Mouse (Mus musculus) embryo, embryonic 10 days (tissue): ENCODE measurements around the gene Aff3.

Source experiments
- DNase-seq: peaks from one replicate; pipeline ENCODE4 v3.0.0-alpha.2; 2015; ENCODE audit warnings: low spot score

Aff3 gene

GRCm38 (mm10) chr1:38496886-38497528 lies 167.7 kb downstream of the Aff3 start:
- no peak for DNase-seq

GRCm38 (mm10) chr1:38495284-38495683 lies 169.5 kb downstream of the Aff3 start:
- no peak for DNase-seq

- no peak for DNase-seq
Measured at GRCm38 (mm10) chr1:38489733-38490132, 175.0 kb downstream of the Aff3 start.

- no peak for DNase-seq
Measured at GRCm38 (mm10) chr1:38488667-38489210, 176.0 kb downstream of the Aff3 start.

- DNase-seq, result no peak
Measured at GRCm38 (mm10) chr1:38487884-38488283, 176.9 kb downstream of the Aff3 start.

GRCm38 (mm10) chr1:38483191-38483590 lies 181.6 kb downstream of the Aff3 start:
- DNase-seq, result no peak

GRCm38 (mm10) chr1:38478246-38478743 lies 186.5 kb downstream of the Aff3 start:
- no peak for DNase-seq

- no peak for DNase-seq
Measured at GRCm38 (mm10) chr1:38470817-38471216, 193.9 kb downstream of the Aff3 start.

GRCm38 (mm10) chr1:38470166-38470565 lies 194.6 kb downstream of the Aff3 start:
- no peak for DNase-seq

- DNase-seq, result peak; percentile 59
Measured at GRCm38 (mm10) chr1:38467305-38468083, 197.3 kb downstream of the Aff3 start.

GRCm38 (mm10) chr1:38456719-38457269 lies 208.0 kb downstream of the Aff3 start:
- DNase-seq, result no peak

GRCm38 (mm10) chr1:38454921-38455320 lies 209.8 kb downstream of the Aff3 start:
- no peak for DNase-seq

- no peak for DNase-seq
Measured at GRCm38 (mm10) chr1:38451367-38451766, 213.4 kb downstream of the Aff3 start.

- no peak for DNase-seq
Measured at GRCm38 (mm10) chr1:38450677-38451076, 214.1 kb downstream of the Aff3 start.

- DNase-seq, result no peak
Measured at GRCm38 (mm10) chr1:38449816-38450478, 214.8 kb downstream of the Aff3 start.

GRCm38 (mm10) chr1:38448854-38449253 lies 215.9 kb downstream of the Aff3 start:
- DNase-seq, result peak; percentile 28

GRCm38 (mm10) chr1:38447581-38447980 lies 217.2 kb downstream of the Aff3 start:
- no peak for DNase-seq

GRCm38 (mm10) chr1:38446152-38446820 lies 218.5 kb downstream of the Aff3 start:
- peak; percentile 18 for DNase-seq

GRCm38 (mm10) chr1:38442887-38443286 lies 221.9 kb downstream of the Aff3 start:
- DNase-seq, result peak; percentile 30

- DNase-seq, result peak; percentile 40
Measured at GRCm38 (mm10) chr1:38442479-38442878, 222.3 kb downstream of the Aff3 start.

GRCm38 (mm10) chr1:38441800-38442199 lies 223.0 kb downstream of the Aff3 start:
- no peak for DNase-seq

GRCm38 (mm10) chr1:38440471-38440815 lies 224.3 kb downstream of the Aff3 start:
- no peak for DNase-seq
